In genomic region chr9:43101936-43102595, GRCm38 (mm10) we compare ENCODE assay signal across 7 mouse cellular contexts. TPM values are rescaled to one million over a fixed set of nuclear protein-coding genes. Genes with fewer than 3 reads are reported as not detected.
DNase-seq lines count a peak whose midpoint lies in the region; ATAC-seq lines count a peak whose summit lies in the region.

No protein-coding gene starts in this region.

- H3K9ac ChIP-seq in intestine, embryonic 15.5 days = no peak overlapping the region
- no peak overlapping the region for H3K9ac ChIP-seq in midbrain, embryonic 16.5 days (ENCODE audit: low read depth, low read length)

- H3K9me3 ChIP-seq in erythroblast, embryonic 14.5 days (ENCODE audit: control insufficient read depth, low read length) = no peaks in the 10 kb centered on the region
- no peaks in the 10 kb centered on the region for H3K9me3 ChIP-seq in intestine, embryonic 15.5 days
- H3K9me3 ChIP-seq in midbrain, embryonic 16.5 days (replicated peaks; ENCODE audit: control insufficient read depth, low read length, poor library complexity, severe bottlenecking) = no peaks in the 10 kb centered on the region

- H3K4me2 ChIP-seq in intestine, embryonic 15.5 days (replicated peaks) = peak overlapping the region; percentile 25; the same call in 1 of the 2 replicates
- H3K4me2 ChIP-seq in midbrain, embryonic 16.5 days (ENCODE audit: low read length) = peak overlapping the region; percentile 32

- intact Hi-C loops in left cerebral cortex, postnatal 10 days (cut with DNase I) = no loop called here

- peaks cover 75% of the 10 kb centered on the region for H3K4me1 ChIP-seq in erythroblast, embryonic 14.5 days (ENCODE audit: control insufficient read depth)
- H3K4me1 ChIP-seq in intestine, embryonic 15.5 days (replicated peaks) = peaks cover 19% of the 10 kb centered on the region
- peaks cover 37% of the 10 kb centered on the region for H3K4me1 ChIP-seq in midbrain, embryonic 16.5 days (ENCODE audit: control insufficient read depth, insufficient read depth, low read length)

- WGBS in intestine, embryonic 15.5 days = 63% methylated on average over 8 of the region's 8 CpGs
- 71% methylated on average over 8 of the region's 8 CpGs for WGBS in midbrain, embryonic 16.5 days

- no peak overlapping the region for H3K27ac ChIP-seq in intestine, embryonic 15.5 days
- no peak overlapping the region for H3K27ac ChIP-seq in midbrain, embryonic 16.5 days (ENCODE audit: low read length)

- ATAC-seq in intestine, embryonic 15.5 days = no peak
- ATAC-seq in midbrain, embryonic 16.5 days = no peak
- no peak for ATAC-seq in granulocyte monocyte progenitor cell, adult 5-6 weeks (replicated peaks; ENCODE audit: poor library complexity, severe bottlenecking)

- peaks cover 12% of the 10 kb centered on the region for H3K27me3 ChIP-seq in erythroblast, embryonic 14.5 days (ENCODE audit: control insufficient read depth)
- no peaks in the 10 kb centered on the region for H3K27me3 ChIP-seq in intestine, embryonic 15.5 days (replicated peaks)
- no peaks in the 10 kb centered on the region for H3K27me3 ChIP-seq in midbrain, embryonic 16.5 days (ENCODE audit: control insufficient read depth, insufficient read depth, low read depth, low read length)

- DNase-seq in c-Kit-positive CD71-positive TER-119-negative erythroid progenitor cells, embryonic 14.5 days (ENCODE audit: low read depth) = peak; percentile 81
- DNase-seq in left cerebral cortex, postnatal 10 days (ENCODE audit: extremely low spot score in 1 of 2, low spot score in 2 of 2) = no peak
- no peak for DNase-seq in cerebellum, adult 9-10 months

- peaks cover 36% of the 10 kb centered on the region for H3K36me3 ChIP-seq in erythroblast, embryonic 14.5 days (ENCODE audit: control insufficient read depth)
- no peaks in the 10 kb centered on the region for H3K36me3 ChIP-seq in intestine, embryonic 15.5 days
- H3K36me3 ChIP-seq in midbrain, embryonic 16.5 days (ENCODE audit: control insufficient read depth, insufficient read depth, low read length) = no peaks in the 10 kb centered on the region

- H3K4me3 ChIP-seq in erythroblast, embryonic 14.5 days (replicated peaks) = peak overlapping the region; percentile 88
- no peak overlapping the region for H3K4me3 ChIP-seq in intestine, embryonic 15.5 days (replicated peaks)
- no peak overlapping the region for H3K4me3 ChIP-seq in midbrain, embryonic 16.5 days (ENCODE audit: low read depth, low read length)

RNA-seq across cellular contexts. Expression of gene Arhgef12, which starts 5.0 kb away (rescaled TPM):
- 1.4 and 1.8 TPM in 2 replicates for polyA plus RNA-seq in erythroblast, embryonic 14.5 days (2012)
- 8.1 and 8.3 TPM in 2 replicates for polyA plus RNA-seq in intestine, embryonic 15.5 days (2015; fragmentation: Nextera tagmentation; extraction: Ambion mirVana)
- 22.1 and 23.6 TPM in 2 replicates for polyA plus RNA-seq in midbrain, embryonic 16.5 days (2015; fragmentation: Nextera tagmentation; extraction: Ambion mirVana)
- 100 to 1,000 TPM; 150 to 165 TPM for total RNA-seq in left cerebral cortex, postnatal 10 days (2021)
- total RNA-seq in granulocyte monocyte progenitor cell, adult 5-6 weeks (2014; fragmentation: Nextera tagmentation) = 0.06 and 0.28 TPM in 2 replicates
- total RNA-seq in granulocyte monocyte progenitor cell, adult 5-6 weeks (2017) = 0.39 and 0.62 TPM in 2 replicates

RNA-seq across cellular contexts. Expression of gene Tmem136, which starts 14.3 kb away (rescaled TPM):
- polyA plus RNA-seq in erythroblast, embryonic 14.5 days (2012) = not detected in 2 replicates
- 3.2 and 4.4 TPM in 2 replicates for polyA plus RNA-seq in intestine, embryonic 15.5 days (2015; fragmentation: Nextera tagmentation; extraction: Ambion mirVana)
- polyA plus RNA-seq in midbrain, embryonic 16.5 days (2015; fragmentation: Nextera tagmentation; extraction: Ambion mirVana) = 11.2 TPM in 2 replicates
- total RNA-seq in left cerebral cortex, postnatal 10 days (2021) = 10 to 100 TPM; 16.0 to 17.7 TPM
- total RNA-seq in granulocyte monocyte progenitor cell, adult 5-6 weeks (2014; fragmentation: Nextera tagmentation) = not detected in 2 replicates
- not detected in 2 replicates for total RNA-seq in granulocyte monocyte progenitor cell, adult 5-6 weeks (2017)
